Mouse (Mus musculus) kidney, adult 2 months (tissue): ENCODE data around the gene Susd6.

Experiments used
- CTCF ChIP-seq: fragments of 200-500 bp; conservative IDR thresholded peaks from 2 replicates; pipeline ENCODE4 v1.5.1; 2011; ENCODE audit warnings: low read depth, mild to moderate bottlenecking, control low read depth, low read length, moderate library complexity, mixed read lengths; ENCODE audit not compliant: insufficient read depth, insufficient read length
- POLR2A ChIP-seq: fragments of 200-500 bp; IDR thresholded peaks from one replicate; pipeline ENCODE4 v1.6.1; 2011; ENCODE audit warnings: low read depth, low read length, control low read depth

GRCm38 (mm10) chr12:80789849-80790694 is at the start of gene Susd6:
- TF ChIP-seq POLR2A (peak; percentile 92), CTCF (no peak)
